Mouse (Mus musculus): ENCODE measurements around the gene Hus1b.

Hus1b gene

GRCm38 (mm10) chr13:30947129-30947528, 430 bp downstream of the Hus1b start:
- peak; percentile 18 for DNase-seq

- DNase-seq, result no peak
Measured at GRCm38 (mm10) chr13:30945788-30946187, 1.8 kb downstream of the Hus1b start.

GRCm38 (mm10) chr13:30932972-30933371, 14.6 kb downstream of the Hus1b start:
- no peak for DNase-seq

GRCm38 (mm10) chr13:30931613-30932012, 15.9 kb downstream of the Hus1b start:
- DNase-seq, result no peak

- DNase-seq, result no peak
Measured at GRCm38 (mm10) chr13:30929119-30929518, 18.4 kb downstream of the Hus1b start.

GRCm38 (mm10) chr13:30924269-30924668, 23.3 kb downstream of the Hus1b start:
- no peak for DNase-seq

GRCm38 (mm10) chr13:30921914-30922313, 25.6 kb downstream of the Hus1b start:
- no peak for DNase-seq

- DNase-seq, result no peak
Measured at GRCm38 (mm10) chr13:30913757-30914156, 33.8 kb downstream of the Hus1b start.

GRCm38 (mm10) chr13:30913028-30913427, 34.5 kb downstream of the Hus1b start:
- no peak for DNase-seq

GRCm38 (mm10) chr13:30911931-30912625, 35.5 kb downstream of the Hus1b start:
- no peak for DNase-seq

- no peak for DNase-seq
Measured at GRCm38 (mm10) chr13:30910889-30911288, 36.7 kb downstream of the Hus1b start.

- no peak for DNase-seq
Measured at GRCm38 (mm10) chr13:30902286-30902685, 45.3 kb downstream of the Hus1b start.

- no peak for DNase-seq
Measured at GRCm38 (mm10) chr13:30901387-30902041, 46.0 kb downstream of the Hus1b start.

Measured in cerebellum, adult 9-11 months (tissue).